Mouse (Mus musculus) ES-E14 (cell line): Measurements from ENCODE around the gene Fam3b. TPM values are rescaled to one million over a fixed set of nuclear protein-coding genes. Genes with fewer than 3 reads are reported as not detected.

Source experiments
- DNase-seq: peaks from one replicate; pipeline ENCODE4 v3.0.0-alpha.2; 2013; ENCODE audit warnings: low read depth, low spot score
- H3K27ac ChIP-seq: 2 replicates; pipeline ENCODE4 v1.5.1; 2012; ENCODE audit warnings: low read depth, mild to moderate bottlenecking, low read length, moderate library complexity, mixed read lengths; ENCODE audit not compliant: poor library complexity, insufficient read depth, severe bottlenecking
- H3K36me3 ChIP-seq: 2 replicates; pipeline ENCODE4 v1.6.1; 2012; ENCODE audit warnings: mild to moderate bottlenecking, low read length, moderate library complexity, mixed read lengths; ENCODE audit not compliant: control insufficient read depth, poor library complexity, insufficient read depth, severe bottlenecking
- H3K4me1 ChIP-seq, 2 experiments: fragments of 150-350 bp in 1 of 2; sonication (generic) in 1 of 2; 2 replicates each; pipeline ENCODE4 v1.6.1; 2012; ENCODE audit warnings: low read length in 2 of 2, mild to moderate bottlenecking in 1 of 2, mixed read lengths in 1 of 2; ENCODE audit not compliant: control insufficient read depth in 2 of 2, insufficient read depth in 2 of 2, poor library complexity in 1 of 2
- H3K4me3 ChIP-seq, 2 experiments: fragments of 150-350 bp in 1 of 2; sonication (generic) in 1 of 2; 2 replicates each; pipeline ENCODE4 v1.5.1; 2012; ENCODE audit warnings: low read length in 2 of 2, low read depth in 1 of 2, mild to moderate bottlenecking in 1 of 2, mixed read lengths in 1 of 2; ENCODE audit not compliant: insufficient read depth in 1 of 2, poor library complexity in 1 of 2, severe bottlenecking in 1 of 2
- H3K9ac ChIP-seq: 2 replicates; pipeline ENCODE4 v1.6.1; 2012; ENCODE audit warnings: low read depth, mild to moderate bottlenecking, low read length, mixed read lengths; ENCODE audit not compliant: poor library complexity, insufficient read depth, severe bottlenecking
- H3K9me3 ChIP-seq: fragments of 150-350 bp; sonication (generic); 2 replicates; pipeline ENCODE4 v1.6.1; 2012; ENCODE audit warnings: low read depth, mild to moderate bottlenecking, low read length; ENCODE audit not compliant: control insufficient read depth, insufficient read depth
- CHD2 ChIP-seq: IDR thresholded peaks from 2 replicates; pipeline ENCODE4 v1.6.1; 2014; ENCODE audit warnings: mild to moderate bottlenecking, low read depth, low read length, inconsistent platforms
- HCFC1 ChIP-seq: IDR thresholded peaks from 2 replicates; pipeline ENCODE4 v1.6.1; 2012; ENCODE audit warnings: low read length, inconsistent platforms, borderline replicate concordance; ENCODE audit not compliant: insufficient read depth
- MAFK ChIP-seq: IDR thresholded peaks from 2 replicates; pipeline ENCODE4 v1.6.1; 2014; ENCODE audit warnings: mild to moderate bottlenecking, low read depth, low read length, inconsistent platforms; ENCODE audit not compliant: insufficient read depth
- ZC3H11A ChIP-seq: IDR thresholded peaks from 2 replicates; pipeline ENCODE4 v1.6.1; 2012; ENCODE audit warnings: low read depth, mild to moderate bottlenecking, inconsistent platforms, low read length, borderline replicate concordance
- ZNF384 ChIP-seq: IDR thresholded peaks from 2 replicates; pipeline ENCODE4 v1.6.1; 2012; ENCODE audit warnings: low read depth, low read length, inconsistent platforms
- in situ Hi-C, 2 experiments: fragments of 600-800 bp; cut with MboI; formaldehyde crosslinking; loops; one replicate each; pipeline ENCODE4 v1.15.1; 2025; ENCODE audit warnings: low sequenced_read_pairs in 2 of 2, inconsistent platforms in 1 of 2; ENCODE audit not compliant: unreplicated experiment in 2 of 2
- total RNA-seq: library from RNA; depleted of rRNA; stranded (reverse); fragments of 300-350 nt; gene quantifications from 2 replicates; pipeline ENCODE4 v1.2.3, GENCODE M21; 2012

Fam3b gene
- total RNA-seq, 1 experiment: 2.5 TPM

DNA sequence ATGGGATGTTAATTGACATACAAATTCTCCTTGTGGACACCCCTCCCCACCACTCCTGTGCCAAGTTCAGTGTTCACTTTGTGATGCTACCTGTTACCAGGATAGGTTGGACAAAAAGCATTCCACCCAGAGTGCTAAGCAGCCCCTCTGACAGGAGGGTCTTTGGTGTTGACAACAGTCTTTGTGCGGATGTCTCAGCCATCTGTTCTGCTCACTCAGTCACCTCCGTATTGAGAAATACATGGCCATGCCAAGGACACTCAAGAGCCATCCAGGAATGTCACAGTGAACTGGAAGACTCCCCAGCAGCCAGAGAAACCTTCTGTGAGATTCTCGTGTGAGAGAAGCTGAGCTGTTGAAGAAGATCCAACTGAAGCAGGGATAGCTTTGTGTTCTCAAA, 76.4 kb downstream of the Fam3b start:
- no peak for DNase-seq
- no peak for TF ChIP-seq ZNF384
- TF ChIP-seq MAFK: no peak
- no peak for TF ChIP-seq HCFC1
- no peak for TF ChIP-seq ZC3H11A
- no peak for TF ChIP-seq CHD2
- Histone ChIP-seq H3K9ac (no peak overlapping the region), H3K27ac (no peak overlapping the region), H3K36me3 (no peaks in the 10 kb centered on the region), H3K4me1 (no peaks in the 10 kb centered on the region), H3K4me3 (no peak overlapping the region), H3K9me3 (no peaks in the 10 kb centered on the region)
- in situ Hi-C loops: no loop called here

DNA sequence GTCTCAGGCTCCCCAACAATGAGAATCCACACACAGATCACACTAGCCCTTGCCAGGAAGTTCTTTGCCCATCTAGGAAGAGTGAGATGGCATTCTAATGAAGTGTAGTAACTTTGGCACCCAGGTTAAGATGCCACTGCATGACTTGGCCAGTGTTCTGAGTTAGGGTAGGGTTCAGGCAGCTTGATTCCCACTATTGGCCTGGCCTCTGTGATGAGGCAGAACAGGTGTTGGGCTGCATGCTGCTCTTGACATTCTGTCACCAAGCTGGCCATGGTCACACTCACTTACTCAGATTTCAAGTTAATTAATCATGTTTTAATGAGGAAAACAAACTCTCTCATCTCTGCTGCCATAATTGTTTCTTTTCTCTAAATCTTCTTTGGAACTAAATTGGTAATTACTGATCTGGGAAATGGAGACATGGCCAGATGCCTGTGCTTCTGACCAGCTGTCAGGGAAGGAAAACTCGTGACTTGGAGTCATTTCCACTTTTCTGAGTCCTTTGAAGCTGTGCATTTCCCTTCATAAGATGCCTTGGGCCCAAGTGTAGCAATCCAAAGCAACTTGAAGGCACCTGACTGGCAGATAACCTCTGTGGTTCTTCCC, 77.1 kb downstream of the Fam3b start:
- H3K4me1 ChIP-seq: no peaks in the 10 kb centered on the region
- no peak overlapping the region for H3K9ac ChIP-seq
- no peak overlapping the region for H3K4me3 ChIP-seq
- DNase-seq: no peak
- in situ Hi-C loops: no loop called here
- H3K27ac ChIP-seq: no peak overlapping the region
- no peaks in the 10 kb centered on the region for H3K36me3 ChIP-seq
- H3K9me3 ChIP-seq: no peaks in the 10 kb centered on the region
- TF ChIP-seq MAFK (no peak), ZNF384 (no peak), HCFC1 (no peak), CHD2 (no peak), ZC3H11A (no peak)

GRCm38 (mm10) chr16:97434206-97434605, 80.4 kb downstream of the Fam3b start:
- H3K9me3 ChIP-seq: no peaks in the 10 kb centered on the region
- no peak for DNase-seq
- TF ChIP-seq MAFK (no peak), HCFC1 (no peak), ZNF384 (no peak), CHD2 (no peak), ZC3H11A (no peak)
- in situ Hi-C loops: no loop called here
- no peaks in the 10 kb centered on the region for H3K4me1 ChIP-seq
- no peaks in the 10 kb centered on the region for H3K36me3 ChIP-seq
- H3K4me3 ChIP-seq: no peak overlapping the region
- H3K9ac ChIP-seq: no peak overlapping the region
- H3K27ac ChIP-seq: no peak overlapping the region

- no peak for DNase-seq
- Histone ChIP-seq H3K27ac (no peak overlapping the region), H3K36me3 (no peaks in the 10 kb centered on the region), H3K4me1 (no peaks in the 10 kb centered on the region), H3K9ac (no peak overlapping the region), H3K9me3 (no peaks in the 10 kb centered on the region), H3K4me3 (no peak overlapping the region)
- in situ Hi-C loops: no loop called here
- TF ChIP-seq MAFK (no peak), CHD2 (no peak), ZNF384 (no peak), HCFC1 (no peak), ZC3H11A (no peak)
These were observed 83.3 kb downstream of the Fam3b start for GRCm38 (mm10) chr16:97431328-97431727.

DNA sequence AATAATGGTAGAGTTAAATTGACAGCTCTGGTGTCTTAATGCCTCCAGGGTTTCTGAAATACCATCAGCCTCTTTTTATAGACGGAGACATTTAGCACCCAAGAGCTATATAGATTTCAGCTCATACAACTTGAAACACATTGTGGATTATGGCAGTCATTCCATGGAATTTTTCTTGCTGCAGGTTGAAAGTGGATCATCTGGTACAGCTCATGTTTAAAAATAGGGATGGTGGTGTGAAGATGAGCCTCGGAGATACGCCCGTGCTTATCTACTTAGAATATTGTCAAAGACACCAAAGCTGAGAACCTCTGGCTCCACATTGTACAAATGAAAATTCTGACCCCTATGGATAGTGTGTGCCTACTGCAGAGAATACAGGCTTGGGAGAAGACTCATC, 84.5 kb downstream of the Fam3b start:
- Histone ChIP-seq H3K9me3 (no peaks in the 10 kb centered on the region), H3K36me3 (no peaks in the 10 kb centered on the region), H3K4me1 (no peaks in the 10 kb centered on the region), H3K4me3 (no peak overlapping the region), H3K27ac (no peak overlapping the region), H3K9ac (no peak overlapping the region)
- TF ChIP-seq ZC3H11A (no peak), ZNF384 (no peak), HCFC1 (no peak), CHD2 (no peak), MAFK (no peak)
- in situ Hi-C loops: no loop called here
- no peak for DNase-seq
